Mouse (Mus musculus) intestine, postnatal 0 days (tissue): ENCODE data around the gene Pip5k1a. TPM values are rescaled to one million over a fixed set of nuclear protein-coding genes. Genes with fewer than 3 reads are reported as not detected.

Experiments used
- ATAC-seq: fragments of 200-750 bp; cut with Nextera tagmentation; 2 replicates; pipeline ENCODE4 v1.8.0; 2017; ENCODE audit warnings: mild to moderate bottlenecking, moderate TSS enrichment, moderate library complexity
- H3K27ac ChIP-seq: fragments of 300-500 bp; sonication (generic); 2 replicates; pipeline ENCODE4 v1.5.1; 2014; ENCODE audit warnings: mild to moderate bottlenecking, low read depth, low read length, moderate library complexity
- H3K27me3 ChIP-seq: fragments of 300-500 bp; sonication (generic); replicated peaks from 2 replicates; pipeline ENCODE4 v1.6.1; 2014; ENCODE audit warnings: low read length, mixed read lengths; ENCODE audit not compliant: control insufficient read depth, insufficient read depth
- H3K36me3 ChIP-seq: fragments of 300-500 bp; sonication (generic); 2 replicates; pipeline ENCODE4 v1.6.1; 2014; ENCODE audit warnings: mild to moderate bottlenecking, moderate library complexity; ENCODE audit not compliant: control insufficient read depth, insufficient read depth
- H3K4me1 ChIP-seq: fragments of 300-500 bp; sonication (generic); replicated peaks from 2 replicates; pipeline ENCODE4 v1.6.1; 2014; ENCODE audit warnings: antibody characterized with exemption, low read length, mixed read lengths; ENCODE audit not compliant: control insufficient read depth, insufficient read depth
- H3K4me2 ChIP-seq: fragments of 300-500 bp; sonication (generic); replicated peaks from 2 replicates; pipeline ENCODE4 v1.6.1; 2014; ENCODE audit warnings: low read depth, mild to moderate bottlenecking, moderate library complexity
- H3K4me3 ChIP-seq: fragments of 300-500 bp; sonication (generic); 2 replicates; pipeline ENCODE4 v1.5.1; 2014; ENCODE audit warnings: low read depth, low read length
- H3K9ac ChIP-seq: fragments of 300-500 bp; sonication (generic); 2 replicates; pipeline ENCODE4 v1.6.1; 2014; ENCODE audit warnings: mild to moderate bottlenecking, low read depth, low read length
- H3K9me3 ChIP-seq: fragments of 300-500 bp; sonication (generic); 2 replicates; pipeline ENCODE4 v1.6.1; 2016; ENCODE audit warnings: mixed run types; ENCODE audit not compliant: control insufficient read depth
- CTCF ChIP-seq: sonication (generic); IDR thresholded peaks from 2 replicates; pipeline ENCODE4 v1.5.1; 2016; ENCODE audit warnings: low read depth, mild to moderate bottlenecking, control low read depth, antibody characterized with exemption, moderate library complexity
- WGBS: fragments of 180-500 bp; shearing (Covaris S2); extraction: QIAGEN DNeasy Blood & Tissue Kit; methylation state at CpG from one replicate; pipeline ENCODE4 v1.1.7; 2014; 5-methylcytosine and 5-hydroxymethylcytosine counted together
- polyA plus RNA-seq: library from polyadenylated mRNA; unstranded; fragments of >200 nt; fragmentation: Nextera tagmentation; extraction: Ambion mirVana; gene quantifications from 2 replicates; pipeline ENCODE4 v1.2.1, GENCODE M21; 2015

Pip5k1a gene
- polyA plus RNA-seq, 1 experiment from 2014 or later, result 13.1 TPM

DNA sequence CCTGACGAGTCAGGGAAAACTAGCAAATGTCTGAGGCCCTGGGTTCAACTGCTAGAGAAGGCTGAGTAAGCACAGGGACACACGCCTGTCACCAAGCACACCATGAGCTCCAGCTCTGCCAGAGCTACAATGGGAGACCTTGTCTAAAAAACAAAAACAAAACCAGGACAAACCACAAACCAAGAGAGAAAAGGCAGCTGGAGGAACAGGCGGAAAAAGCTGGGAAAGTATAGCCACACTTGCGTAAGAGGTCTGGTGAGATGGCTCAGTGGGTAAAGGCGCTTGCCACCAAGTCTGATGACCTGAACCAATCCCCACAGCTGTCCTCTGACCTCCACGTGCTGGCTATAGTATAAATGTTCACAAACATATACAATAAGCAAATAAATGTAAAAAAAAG lies 40.6 kb downstream of the Pip5k1a start:
- Histone ChIP-seq H3K36me3 (peaks cover 83% of the 10 kb centered on the region), H3K27me3 (no peaks in the 10 kb centered on the region)

GRCm38 (mm10) chr3:95065553-95065952 lies 41.2 kb downstream of the Pip5k1a start:
- Histone ChIP-seq H3K4me2 (no peak overlapping the region), H3K9me3 (no peaks in the 10 kb centered on the region), H3K4me3 (no peak overlapping the region), H3K27me3 (no peaks in the 10 kb centered on the region), H3K27ac (no peak overlapping the region), H3K9ac (no peak overlapping the region), H3K4me1 (no peaks in the 10 kb centered on the region), H3K36me3 (peaks cover 83% of the 10 kb centered on the region)
- TF ChIP-seq CTCF, result no peak
- ATAC-seq, result no peak
- whole genome bisulfite sequencing, result 97% methylated on average over 1 of the region's 1 CpGs

More for the DNA sequence above, 40.6 kb downstream of the Pip5k1a start:
- H3K4me2 ChIP-seq, result no peak overlapping the region
- H3K9ac ChIP-seq, result no peak overlapping the region
- no peak for TF ChIP-seq CTCF
- no peak overlapping the region for H3K4me3 ChIP-seq
- H3K4me1 ChIP-seq, result no peaks in the 10 kb centered on the region
- H3K9me3 ChIP-seq, result no peaks in the 10 kb centered on the region
- no peak for ATAC-seq
- 89% methylated on average over 6 of the region's 6 CpGs for WGBS
- H3K27ac ChIP-seq, result no peak overlapping the region

DNA sequence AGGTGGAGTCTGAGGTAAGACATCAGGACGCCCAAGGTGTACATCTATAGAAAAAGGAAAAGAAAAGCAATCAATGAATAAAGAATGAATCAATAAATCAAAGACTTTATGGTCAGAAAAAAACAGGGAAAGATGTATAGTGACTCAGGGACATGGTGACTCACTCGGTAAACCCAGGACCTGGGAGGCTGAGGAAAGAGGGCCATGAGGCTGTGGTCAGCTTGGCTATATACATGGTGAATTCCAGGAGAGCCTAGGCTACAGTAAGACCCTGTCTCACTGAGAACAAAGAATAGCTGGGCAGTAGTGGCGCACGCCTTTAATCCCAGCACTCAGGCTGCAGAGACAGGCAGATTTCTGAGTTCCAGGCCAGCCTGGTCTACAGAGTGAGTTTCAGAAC lies 43.0 kb downstream of the Pip5k1a start:
- 96% methylated on average over 4 of the region's 4 CpGs for WGBS
- H3K4me3 ChIP-seq, result no peak overlapping the region
- TF ChIP-seq CTCF, result no peak

DNA sequence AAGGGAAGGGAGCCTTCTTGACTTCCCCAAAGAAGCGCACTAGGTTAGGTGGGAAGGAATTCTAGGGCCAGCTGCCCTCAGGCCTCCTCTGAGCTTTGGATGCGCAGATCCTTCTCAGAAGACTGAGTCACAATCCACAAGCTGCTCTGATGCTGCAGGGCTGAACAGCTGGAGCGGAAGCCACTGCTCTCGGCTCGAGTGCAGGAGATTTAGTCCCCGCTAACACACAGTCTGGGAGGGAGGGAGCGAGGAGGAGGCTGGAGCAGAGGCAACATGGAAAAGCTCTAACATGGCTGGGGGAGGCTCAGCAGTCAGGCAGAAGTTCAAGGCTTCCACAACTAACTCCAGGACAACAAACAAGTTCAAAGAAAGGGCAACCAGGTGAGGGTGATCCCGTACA lies 48.7 kb downstream of the Pip5k1a start:
- peaks cover 52% of the 10 kb centered on the region for H3K36me3 ChIP-seq

More for the DNA sequence above, 43.0 kb downstream of the Pip5k1a start:
- ATAC-seq, result no peak
- Histone ChIP-seq H3K4me1 (no peaks in the 10 kb centered on the region), H3K27me3 (no peaks in the 10 kb centered on the region), H3K36me3 (peaks cover 88% of the 10 kb centered on the region), H3K4me2 (no peak overlapping the region), H3K27ac (no peak overlapping the region), H3K9me3 (no peaks in the 10 kb centered on the region), H3K9ac (no peak overlapping the region)

GRCm38 (mm10) chr3:95056275-95056674 lies 50.5 kb downstream of the Pip5k1a start:
- no peak for TF ChIP-seq CTCF
- 72% methylated on average over 7 of the region's 7 CpGs for WGBS
- Histone ChIP-seq H3K36me3 (peaks cover 36% of the 10 kb centered on the region), H3K9me3 (no peaks in the 10 kb centered on the region), H3K27ac (no peak overlapping the region), H3K27me3 (no peaks in the 10 kb centered on the region), H3K4me1 (no peaks in the 10 kb centered on the region), H3K4me3 (no peak overlapping the region), H3K4me2 (no peak overlapping the region), H3K9ac (no peak overlapping the region)
- ATAC-seq, result no peak

More for the DNA sequence above, 48.7 kb downstream of the Pip5k1a start:
- Histone ChIP-seq H3K27me3 (no peaks in the 10 kb centered on the region), H3K4me2 (no peak overlapping the region), H3K9ac (no peak overlapping the region), H3K9me3 (no peaks in the 10 kb centered on the region), H3K4me1 (no peaks in the 10 kb centered on the region), H3K4me3 (no peak overlapping the region), H3K27ac (no peak overlapping the region)
- ATAC-seq, result no peak
- WGBS, result 81% methylated on average over 8 of the region's 8 CpGs
- TF ChIP-seq CTCF, result no peak

DNA sequence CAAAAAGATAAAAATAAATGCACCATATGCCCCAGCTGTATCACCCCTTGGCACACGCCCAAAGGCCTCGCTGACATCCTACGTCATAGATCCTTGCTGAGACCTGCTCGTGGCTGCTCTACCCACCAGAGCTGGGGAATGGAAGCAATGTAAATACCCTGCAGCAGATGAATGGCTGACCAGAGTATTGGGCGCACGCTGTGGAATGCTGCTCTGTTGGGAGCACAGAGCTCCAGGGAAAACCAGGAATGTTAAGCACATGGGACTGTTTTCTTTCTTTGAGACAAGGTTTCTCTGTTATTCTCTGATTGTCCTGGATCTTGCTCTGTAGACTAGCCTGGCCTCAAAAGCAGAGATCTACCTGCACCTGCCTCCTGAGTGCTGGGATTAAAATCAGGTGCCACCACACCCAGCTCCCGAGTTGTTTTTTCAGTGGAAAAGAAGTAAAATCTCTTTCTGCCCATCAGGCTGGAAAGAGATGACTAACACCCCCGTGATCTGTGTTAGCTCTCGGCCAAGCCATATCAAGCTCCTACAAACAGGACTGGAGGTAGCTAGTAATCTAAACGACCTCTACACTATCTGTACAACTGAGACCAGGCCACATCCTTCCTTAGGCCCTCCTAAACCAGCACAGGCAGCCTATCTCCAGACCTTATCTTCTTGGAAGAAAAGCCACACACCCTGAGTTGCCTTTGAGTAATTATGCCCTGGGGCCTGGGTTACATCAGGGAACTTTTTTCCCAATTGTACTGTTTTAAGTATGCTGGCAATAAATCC lies 52.1 kb downstream of the Pip5k1a start:
- ATAC-seq, result no peak
- no peak for TF ChIP-seq CTCF
- Histone ChIP-seq H3K27me3 (no peaks in the 10 kb centered on the region), H3K4me1 (no peaks in the 10 kb centered on the region), H3K27ac (no peak overlapping the region), H3K36me3 (peaks cover 20% of the 10 kb centered on the region), H3K9me3 (no peaks in the 10 kb centered on the region), H3K4me2 (no peak overlapping the region), H3K9ac (no peak overlapping the region), H3K4me3 (no peak overlapping the region)
- WGBS, result 20% methylated on average over 10 of the region's 10 CpGs
